Mouse (Mus musculus): ENCODE measurements around the gene Usp6nl.

The Usp6nl gene

DNA sequence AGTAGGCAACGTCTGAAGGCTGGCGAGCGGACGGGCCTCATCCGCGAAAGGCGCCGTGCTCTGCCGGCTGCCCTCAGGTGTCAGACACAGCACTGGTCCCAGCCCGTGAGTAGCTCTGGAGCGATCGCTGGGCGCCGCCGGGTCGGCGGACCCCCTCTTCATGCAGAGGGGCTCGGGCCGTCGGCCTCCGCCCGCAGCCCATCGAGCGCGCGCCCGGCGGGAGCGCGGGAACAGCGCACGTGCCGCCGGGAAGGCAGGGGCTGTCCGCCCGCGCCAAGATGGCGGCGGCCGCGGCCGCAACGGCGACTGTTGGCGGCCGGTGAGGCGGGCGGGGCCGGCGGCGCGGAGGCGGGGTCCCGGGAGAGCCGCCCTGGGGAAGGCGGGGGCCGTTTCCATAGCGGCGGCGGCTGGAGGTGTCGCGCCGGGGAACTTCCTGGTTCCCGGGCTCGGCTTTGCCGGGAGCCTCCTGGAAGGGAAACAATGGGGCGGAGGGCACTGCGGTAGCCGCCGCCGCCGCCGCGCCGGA lies at the start of gene Usp6nl:
TSS of gene Usp6nl (plus strand) at position 292 of the 526 bp plus-strand sequence.
- DNase-seq (ENCODE audit: low spot score), result peak; percentile 79

DNA sequence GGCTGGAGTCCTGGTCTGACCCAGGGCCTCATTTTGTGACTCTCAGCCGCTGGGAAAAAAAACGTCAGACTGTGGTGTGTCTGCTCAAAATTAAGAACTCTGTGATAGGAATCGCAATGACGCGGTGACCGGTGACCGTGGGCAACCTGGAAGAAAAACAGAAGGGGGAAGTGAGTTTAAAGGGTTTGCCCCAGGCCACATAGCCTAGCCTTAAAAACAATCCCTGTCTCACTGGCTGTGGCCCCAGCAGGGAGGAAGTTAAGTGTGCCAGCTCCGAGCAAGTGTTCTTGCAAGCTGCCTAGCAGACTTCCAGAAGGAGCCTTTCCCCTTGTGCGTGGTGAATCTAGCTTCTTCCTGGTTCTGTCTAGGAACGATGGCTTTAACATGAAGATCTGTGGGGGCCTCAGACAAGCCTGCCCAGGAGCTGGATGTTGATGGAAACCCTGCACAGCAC lies 49.0 kb upstream of the Usp6nl start:
- no peak for DNase-seq (ENCODE audit: low spot score)

DNA sequence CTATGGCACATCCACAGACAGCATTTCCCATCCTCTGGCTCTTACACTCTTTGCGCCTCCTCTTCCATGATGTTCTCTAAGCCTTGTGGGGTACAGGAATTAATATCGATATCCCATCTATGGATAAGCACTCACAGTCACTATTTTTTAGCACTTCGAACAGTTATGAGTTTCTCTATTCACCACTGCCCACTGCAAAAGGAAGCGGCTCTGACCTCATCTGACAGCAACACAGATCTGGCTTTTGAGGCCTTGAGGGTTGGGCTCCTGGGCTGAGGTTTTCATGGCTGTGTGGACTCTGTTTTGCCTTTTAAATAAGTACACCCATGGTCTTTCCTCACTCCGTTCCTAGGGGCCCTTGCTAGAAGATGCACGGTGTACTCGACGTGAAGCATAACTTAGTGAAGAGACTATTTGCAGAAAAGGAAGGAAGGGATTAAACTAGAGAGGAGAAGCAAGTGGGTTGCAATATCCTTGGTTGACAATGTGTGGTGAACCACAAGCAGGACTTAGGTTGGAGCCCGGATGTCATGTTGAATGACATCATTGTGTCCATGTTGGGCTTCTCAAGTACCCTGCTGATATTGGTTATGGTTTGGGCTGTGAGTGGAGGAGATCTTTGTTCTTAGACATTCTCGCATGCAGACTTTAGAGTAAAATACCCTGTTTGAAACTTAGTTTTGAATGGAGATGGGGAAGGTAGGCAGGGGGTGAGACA lies 43.5 kb upstream of the Usp6nl start:
- DNase-seq (ENCODE audit: low spot score), result no peak

DNA sequence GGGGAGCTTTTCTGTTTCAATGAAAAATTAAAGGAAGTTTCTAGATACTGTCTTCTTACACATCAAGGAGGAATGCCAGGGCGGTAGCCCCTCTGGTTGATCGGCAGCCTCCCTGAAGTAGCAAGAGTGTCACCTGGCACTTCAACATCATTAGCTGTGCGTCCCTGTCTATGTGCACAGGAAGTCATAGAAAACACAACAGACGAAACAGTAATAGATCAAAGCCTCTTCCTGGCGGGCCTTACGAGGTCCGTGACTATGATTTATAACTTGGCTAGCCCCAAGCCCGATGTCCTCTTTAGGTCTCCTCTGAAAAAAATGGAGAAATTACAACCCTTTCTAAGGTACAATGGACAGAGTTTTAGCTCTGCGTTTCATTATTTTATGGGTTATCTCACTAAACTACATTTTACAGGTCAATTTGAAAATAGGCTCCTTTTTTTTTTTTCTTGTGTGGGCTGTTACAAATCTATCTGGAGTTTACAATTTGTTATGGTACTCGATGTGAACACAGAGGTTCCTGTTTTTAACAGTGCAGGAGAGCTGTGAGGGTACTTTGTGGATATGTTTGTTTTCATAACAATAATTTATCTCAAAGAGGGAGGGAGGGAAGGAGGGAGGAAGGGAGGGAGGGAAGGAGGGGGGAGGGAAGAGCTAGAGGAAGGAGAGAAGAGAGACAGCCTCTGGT lies 42.7 kb upstream of the Usp6nl start:
- DNase-seq (ENCODE audit: low spot score), result no peak

DNA sequence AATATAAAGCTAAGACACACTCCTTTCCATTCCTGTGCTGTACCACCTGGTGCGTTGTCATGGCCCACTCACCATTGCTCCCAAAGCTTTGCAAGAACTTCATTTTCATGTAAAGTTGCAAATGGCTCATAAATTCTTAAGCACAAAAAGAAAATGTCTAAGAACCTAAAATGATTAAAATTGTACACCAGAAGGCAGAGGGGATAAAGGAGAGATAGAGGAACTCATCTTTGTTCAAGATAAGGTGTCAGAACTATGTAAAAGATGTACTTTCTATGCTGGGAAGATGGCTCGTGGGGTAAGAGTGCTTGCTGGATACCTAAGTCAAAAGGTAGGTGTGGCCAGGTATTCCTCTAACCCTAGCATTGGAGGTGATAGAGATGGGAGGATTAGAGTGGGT lies 38.9 kb upstream of the Usp6nl start:
- DNase-seq (ENCODE audit: low spot score), result no peak

DNA sequence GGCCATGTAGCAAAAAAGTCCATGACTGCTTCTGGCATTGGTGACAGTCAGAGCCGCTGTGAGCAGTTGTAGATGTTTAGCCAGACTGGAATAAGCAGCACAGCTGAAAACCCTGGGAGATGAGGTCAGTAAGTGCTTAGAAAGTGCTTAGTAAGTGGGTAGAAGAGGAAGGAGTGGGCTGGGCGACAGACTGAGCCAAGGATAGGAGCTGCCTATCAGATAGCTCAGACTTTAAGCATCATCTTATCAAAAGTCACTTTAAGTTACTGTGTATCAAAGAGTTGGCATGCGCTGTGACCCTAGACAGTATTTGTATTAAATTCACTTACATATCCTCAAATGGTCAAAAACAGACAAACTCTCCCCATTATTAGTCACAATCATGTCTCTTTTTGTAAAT lies 37.7 kb upstream of the Usp6nl start:
- no peak for DNase-seq (ENCODE audit: low spot score)

DNA sequence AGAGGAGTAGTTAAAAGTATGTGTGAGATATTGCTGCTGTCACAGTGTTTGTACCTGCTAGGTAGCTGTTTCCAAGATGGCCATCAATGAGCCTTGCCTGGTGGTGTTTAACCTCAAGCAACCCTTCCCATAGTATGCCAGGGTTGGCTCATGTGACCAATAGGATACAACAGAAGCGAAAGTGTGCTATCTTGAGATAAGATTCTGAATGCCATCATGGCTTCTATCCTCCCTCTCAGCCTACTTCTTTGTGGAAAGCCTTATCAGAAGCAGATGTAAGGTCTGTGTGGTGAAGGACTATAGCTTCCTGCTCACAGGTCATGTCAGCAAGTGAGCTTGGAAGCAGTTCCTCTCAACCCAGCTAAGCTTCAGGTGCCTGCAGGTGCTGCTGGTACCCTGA lies 36.7 kb upstream of the Usp6nl start:
- no peak for DNase-seq (ENCODE audit: low spot score)

DNA sequence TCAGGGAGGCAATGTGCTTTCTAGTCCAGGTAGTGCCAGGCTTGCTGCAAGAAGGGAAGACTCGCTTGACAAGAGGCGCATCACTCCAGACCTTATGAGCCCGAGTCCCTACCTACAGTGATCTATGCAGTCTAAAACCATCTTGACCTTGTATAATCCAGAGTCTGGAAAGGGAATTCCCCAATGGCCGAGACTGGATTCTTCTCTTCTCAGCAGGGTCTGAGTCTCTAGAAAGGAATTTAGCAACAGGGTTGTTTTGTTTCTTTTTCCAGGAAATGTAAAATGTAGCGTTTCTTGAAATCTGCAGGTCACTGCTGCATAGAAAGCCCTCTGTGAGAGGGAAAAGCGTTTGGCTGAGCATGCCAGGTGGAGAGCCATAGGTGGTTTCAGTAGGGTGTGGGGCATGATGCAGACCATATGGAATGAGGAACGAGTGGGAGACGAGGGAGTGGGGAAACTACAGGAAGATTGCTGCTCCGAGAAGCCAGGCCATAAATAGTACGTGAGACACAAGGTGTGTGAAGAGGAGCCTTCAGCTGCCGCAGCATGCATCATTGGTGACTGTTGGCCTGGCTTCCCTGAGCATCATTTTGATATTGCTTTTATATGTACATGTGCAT lies 28.5 kb upstream of the Usp6nl start:
- no peak for DNase-seq (ENCODE audit: low spot score)

DNA sequence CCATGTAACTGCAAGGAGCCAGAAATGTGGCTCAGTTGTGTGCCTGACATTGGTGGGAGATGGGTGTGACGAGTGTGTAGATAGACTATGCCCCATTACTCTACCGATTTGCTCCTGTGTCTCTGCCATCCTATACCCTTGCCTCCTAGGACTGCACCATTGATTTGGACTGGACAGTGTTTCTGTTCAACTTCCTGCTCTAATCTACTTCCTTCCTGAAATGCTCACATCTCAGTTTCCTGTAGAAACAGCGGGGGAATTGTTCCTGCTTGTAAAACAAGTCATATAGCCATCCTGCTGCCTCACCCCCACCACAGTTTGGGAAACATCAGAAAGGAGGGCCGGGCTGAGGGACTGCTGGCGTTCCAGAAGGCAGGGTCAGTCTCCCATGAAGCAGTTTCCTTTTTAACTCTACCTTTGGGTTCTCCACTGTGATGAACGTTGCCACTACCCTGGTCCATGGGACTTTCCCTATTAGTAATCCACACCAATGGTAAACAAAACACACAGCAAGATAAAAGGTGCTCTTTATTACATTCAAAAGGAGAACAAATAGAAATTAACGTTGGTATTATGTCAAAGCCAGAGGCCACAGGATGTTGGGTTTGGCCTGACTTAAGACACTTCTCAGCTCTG lies 27.4 kb upstream of the Usp6nl start:
- DNase-seq (ENCODE audit: low spot score), result no peak

DNA sequence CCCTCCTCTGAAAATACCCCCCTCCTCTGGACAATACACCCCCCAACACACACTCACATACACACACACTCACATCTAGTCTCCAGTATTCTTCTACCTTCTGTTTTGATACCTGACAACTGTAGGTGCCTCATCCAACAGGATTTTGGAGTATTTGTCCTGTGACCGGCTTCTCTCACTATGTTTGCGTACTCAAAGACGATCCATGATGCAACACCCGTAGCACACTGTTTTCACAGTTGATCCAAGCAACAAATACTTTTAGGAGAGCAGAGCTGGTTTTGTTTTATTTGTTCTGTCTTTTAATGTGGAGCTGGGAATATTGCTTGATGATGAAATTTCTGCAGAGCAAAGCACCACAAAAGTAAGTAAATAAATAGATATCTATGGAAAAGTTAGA lies 17.7 kb upstream of the Usp6nl start:
- DNase-seq (ENCODE audit: low spot score), result no peak

DNA sequence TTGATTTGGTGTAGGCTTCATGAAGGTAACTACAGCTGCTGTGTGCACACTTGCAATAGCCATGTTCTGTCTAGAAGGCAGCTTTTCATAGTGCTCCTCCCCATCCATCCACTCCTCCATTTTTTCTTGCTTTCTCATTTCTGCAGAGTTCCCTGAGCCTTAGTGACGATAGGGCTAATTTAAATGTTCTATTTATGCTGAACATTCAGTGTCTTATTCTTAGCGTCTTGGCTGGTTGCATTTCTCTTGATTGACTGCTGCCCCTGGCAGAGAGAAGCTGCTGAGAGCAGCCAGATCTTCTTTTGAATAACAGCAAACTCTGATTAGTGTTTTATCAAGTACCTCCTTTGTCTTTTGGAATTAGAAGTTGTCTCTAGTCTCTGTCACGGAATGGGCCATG lies 15.6 kb upstream of the Usp6nl start:
- DNase-seq (ENCODE audit: low spot score), result no peak

DNA sequence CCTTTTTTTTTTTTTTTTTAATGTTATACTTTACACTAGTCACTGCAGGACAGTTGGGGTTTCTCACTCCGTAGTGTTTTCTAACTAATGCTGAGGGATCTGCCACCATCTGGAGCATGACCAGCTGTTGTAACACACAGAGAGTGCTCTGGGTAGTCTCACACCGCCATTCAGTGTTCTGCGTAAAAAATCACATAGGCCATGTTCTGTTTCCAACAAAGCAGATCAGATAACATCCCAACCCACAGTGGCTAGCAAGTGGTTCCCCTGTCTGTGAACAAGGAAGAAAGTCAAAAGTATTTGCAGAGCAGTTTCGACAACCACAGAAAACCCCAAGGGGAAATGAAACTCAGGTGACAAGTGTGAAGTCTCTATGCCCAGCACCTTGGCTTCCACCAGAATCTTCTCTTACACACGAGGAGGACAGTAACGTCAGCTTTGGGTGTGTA lies 13.1 kb upstream of the Usp6nl start:
- DNase-seq (ENCODE audit: low spot score), result no peak

DNA sequence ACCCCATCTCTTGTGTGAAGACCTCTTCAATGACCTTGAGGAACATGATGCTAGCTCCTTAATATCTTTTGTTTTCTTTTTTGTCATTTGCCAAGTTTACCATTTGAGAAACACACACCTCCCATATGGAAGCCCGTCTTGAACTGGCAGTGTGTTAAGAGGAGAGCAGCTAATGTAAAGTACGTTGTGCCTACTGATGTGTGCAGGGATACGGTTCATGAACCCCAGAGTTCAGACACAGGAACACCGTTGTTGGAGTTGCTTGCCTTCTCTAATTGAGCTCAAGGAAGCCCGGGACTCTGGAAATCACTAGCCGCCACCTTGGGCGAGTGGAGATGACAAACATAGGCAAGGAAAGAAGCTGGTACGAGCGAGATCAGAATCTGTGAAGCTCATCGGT lies 9.7 kb upstream of the Usp6nl start:
- DNase-seq (ENCODE audit: low spot score), result no peak

DNA sequence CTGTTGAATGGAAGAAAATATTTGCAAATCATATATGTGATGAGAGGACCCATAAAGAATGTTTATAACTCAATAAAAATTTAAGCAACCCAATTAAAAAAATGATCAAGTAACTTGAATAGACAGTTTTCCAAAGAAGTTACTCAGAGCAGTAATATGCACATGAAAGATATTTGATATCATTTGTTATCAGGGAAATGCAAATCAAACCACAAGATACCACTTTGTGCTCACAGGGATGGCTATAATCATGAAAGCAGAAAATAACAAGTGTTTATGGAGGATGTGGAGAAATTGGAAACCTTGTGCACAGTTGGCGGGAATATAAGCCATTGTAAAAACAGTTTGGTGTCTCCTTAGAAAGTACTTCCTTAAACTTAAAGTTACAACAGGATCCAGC lies 8.7 kb upstream of the Usp6nl start:
- DNase-seq (ENCODE audit: low spot score), result no peak

DNA sequence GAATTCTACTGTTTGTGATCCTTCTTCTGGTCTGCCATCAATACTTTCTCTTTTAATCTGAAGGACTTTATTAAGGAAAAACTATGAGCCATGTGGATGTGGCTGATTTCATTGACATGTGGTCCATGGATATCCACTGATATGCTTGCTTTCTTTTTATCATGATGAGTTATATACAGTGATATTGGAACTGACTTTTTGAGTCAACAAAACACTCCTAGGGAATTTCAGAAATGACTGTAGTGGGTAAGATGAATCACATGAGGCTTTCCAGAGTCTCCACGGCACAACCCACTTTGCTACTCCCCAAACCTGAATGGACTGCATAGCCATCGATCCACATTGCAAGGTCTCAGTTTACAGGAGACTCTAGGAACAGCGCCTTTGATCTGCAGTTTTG lies 2.3 kb upstream of the Usp6nl start:
- DNase-seq (ENCODE audit: low spot score), result no peak

DNA sequence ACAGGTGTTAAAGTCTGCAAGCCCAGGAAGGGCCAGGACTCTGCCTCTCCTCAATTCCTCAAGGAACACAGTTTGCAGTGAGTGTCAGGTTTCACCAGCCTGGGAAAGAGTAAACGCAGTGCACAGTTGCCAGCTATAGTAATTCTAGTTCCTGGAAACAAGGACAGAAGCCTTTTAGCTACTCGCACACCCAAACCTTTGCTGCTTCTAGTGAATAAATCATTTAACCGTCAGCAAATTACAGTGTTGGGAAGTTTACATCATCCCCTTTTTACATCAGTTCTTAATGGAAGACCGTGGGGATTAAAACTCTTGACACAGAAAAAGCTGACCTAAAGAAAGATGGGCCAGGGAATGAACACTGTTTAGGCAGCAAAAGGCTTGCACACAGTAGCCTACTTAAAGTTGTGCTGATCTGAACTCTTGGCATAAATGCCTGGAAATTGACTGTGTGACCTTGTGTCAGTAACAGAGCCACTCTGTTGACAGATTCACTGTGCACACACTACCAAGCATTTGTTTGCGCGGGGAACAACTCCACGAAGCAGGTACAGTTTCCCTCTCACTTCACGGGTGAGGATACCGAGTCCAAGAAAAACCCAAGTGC lies 595 bp upstream of the Usp6nl start:
- no peak for DNase-seq (ENCODE audit: low spot score)

DNA sequence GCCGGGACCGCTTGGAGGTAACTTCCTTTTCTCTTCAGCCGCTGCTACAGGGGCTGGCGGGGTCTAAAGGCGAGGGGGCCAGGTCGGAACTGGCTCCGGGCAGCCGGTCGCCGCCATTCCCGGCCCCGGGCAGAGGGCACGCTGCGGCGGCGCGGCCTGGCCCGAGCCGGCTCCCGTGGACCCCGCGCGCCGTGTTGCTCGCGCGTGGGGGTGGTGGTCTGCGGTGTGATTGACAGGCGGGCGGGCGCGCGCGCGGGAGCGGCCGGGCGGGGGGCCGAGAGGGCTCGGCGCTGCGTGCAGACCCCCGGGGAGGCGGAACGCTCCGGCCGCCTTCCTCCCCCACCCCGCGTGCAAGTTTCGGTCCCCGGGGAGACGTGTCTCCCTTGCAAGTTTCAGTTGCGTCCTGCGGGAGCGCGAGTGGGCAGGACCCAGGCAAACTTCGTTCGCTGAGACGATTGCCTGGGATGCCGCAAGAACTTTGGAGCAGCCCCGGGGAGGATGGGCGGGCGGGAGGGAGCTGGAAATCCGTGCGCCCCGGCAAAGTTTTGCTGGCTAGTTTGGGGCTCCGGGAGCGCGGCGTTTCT lies 563 bp downstream of the Usp6nl start:
- DNase-seq (ENCODE audit: low spot score), result peak; percentile 64

DNA sequence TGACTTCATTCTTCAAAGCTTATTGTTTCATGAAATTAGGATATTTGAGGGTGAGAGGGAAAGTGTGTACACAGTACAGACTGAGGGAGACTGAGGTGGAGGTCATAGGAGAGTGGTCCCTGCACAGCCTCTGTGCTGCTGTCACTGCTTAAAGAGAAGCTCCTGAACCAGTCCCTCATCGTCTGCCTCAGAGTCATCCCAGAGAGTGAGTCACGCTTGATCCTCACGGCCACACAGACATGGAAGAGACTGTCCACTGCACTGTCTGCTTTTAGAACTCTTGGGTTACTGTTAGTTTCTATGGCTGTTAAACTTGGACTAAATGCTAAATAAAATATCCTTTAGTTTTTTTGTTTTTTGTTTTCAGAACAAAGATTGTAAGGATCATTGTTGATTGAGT lies 3.2 kb downstream of the Usp6nl start:
- DNase-seq (ENCODE audit: low spot score), result no peak

DNA sequence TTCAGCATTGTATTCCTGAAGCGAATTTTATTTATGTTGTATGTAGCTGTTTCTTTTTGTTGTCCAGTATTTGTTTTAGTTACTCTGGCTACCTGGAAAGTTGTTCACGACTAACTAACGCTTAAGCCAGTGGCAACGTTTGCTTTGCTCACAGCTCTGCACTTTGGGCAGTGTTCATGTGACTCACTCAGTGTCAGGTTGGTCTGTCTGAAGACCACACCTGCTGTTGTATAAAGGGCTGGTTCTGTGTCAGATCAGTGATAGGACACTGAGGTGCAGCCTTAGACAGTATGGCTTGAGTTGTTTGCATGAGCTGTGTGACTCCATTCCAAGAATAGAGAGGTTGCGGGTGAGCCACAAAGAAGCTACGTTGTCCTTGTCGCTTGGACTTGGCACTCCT lies 6.5 kb downstream of the Usp6nl start:
- DNase-seq (ENCODE audit: low spot score), result no peak

DNA sequence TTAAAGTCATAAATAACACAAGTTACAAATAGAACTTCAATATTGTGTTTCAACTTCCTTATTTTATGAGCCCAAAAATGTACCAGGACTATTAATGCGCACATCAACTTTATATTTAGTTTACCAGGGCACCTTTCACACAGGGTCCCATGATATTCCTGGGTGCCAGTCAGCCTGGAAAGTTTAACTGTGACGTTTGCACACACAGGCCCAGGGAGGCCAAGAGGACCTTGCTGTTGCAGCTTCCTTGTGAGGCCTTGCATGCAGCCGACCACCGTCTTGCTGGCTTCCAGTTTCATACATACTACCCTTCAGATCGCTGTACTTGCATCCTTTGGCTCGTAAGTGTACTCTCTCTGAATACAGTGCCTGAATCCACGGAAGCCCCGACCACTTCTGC lies 8.3 kb downstream of the Usp6nl start:
- no peak for DNase-seq (ENCODE audit: low spot score)

DNA sequence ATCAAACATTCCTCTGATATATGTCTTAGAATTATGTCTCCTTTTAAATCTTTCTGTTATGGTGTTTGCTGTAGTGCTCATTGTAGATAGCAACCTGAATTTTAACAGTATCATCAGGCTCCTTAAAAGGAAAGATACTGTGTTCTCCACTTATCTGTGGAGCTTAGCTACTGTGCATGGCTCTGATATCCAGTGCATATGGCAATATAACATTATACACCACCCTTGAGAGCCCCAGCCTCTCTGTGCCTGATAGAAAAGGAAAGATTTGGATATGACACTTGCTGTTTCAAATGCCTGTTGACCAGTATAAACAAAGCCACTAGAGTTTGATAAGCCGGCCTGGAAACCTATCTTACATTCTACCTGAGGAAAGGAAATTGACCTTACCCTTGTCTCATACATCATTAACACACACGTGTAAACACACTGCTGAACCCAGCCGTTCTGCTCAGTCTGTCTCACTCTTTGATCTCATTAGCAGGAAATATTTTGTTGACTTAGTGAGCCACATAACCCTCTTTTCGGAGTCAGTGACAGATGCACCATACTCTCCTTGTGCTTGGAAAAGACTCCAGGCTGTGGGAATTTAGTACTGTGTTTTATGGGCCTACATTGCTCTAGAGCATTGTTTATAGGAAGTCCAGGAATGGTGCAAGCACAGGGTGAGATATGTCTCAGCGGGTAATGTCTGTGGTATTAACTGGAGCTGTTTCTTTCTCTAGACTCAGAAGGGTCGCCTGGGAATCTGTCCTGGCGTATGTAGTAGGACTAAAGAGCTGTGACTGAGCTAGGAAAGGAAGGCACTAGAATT lies 9.1 kb downstream of the Usp6nl start:
- DNase-seq (ENCODE audit: low spot score), result no peak
